Comparison of ENCODE assay signal across 8 mouse cellular contexts in the genomic region with DNA sequence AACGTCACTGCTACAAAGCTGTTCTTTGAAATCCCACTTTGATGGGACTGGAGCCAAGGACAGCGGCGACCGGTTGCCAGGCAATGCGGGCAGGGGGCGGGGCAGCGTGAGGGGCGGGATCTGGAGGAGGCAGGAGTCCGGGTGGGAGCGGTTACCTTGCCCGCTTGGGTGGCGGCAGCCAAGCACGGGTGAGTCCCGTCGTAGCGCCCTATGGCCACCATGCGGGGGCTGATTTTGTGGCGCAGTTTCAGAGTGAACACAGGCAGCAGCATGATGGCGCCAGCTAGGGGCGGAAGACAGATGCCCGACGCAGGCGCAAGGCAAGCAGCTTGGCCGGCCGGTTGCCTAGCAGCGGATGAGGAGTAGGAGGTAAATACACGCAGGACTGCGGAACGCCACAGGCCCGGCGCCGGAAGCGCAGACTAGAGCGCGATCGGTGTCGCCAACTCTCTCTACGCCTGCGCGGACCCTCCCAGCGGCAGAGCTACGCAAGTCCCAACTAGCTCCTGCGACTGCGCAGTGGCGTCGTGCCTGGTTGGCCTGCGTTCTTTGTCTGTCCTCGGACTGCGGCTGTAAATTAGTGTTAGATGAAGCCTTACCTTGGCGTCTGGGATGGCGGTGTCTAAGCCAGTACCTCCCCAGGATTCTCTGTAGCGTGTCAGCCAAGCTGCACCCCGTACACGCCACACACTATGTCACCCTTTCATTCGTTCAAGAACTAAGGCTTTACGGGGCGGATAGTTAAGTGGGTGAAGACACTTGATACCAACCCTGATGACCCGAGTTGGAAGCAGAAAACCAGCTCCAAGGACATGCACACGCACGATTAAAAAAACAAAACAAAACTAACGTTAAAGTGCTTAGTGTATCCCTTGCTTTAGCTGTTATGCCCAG. TPM values are rescaled to one million over a fixed set of nuclear protein-coding genes. Genes with fewer than 3 reads are reported as not detected.
DNase-seq lines count a peak whose midpoint lies in the region; ATAC-seq and TF ChIP-seq lines count a peak whose summit lies in the region.

A gene (minus strand): TSS at position 848 of the 894 bp plus-strand sequence.

- TF ChIP-seq POLR2A in kidney, adult 2 months (IDR thresholded peaks at IDR 0.05; ENCODE audit: low read depth, low read length): peak; percentile 98
- peak; percentile 92 for TF ChIP-seq POLR2A in spleen, adult 2 months (IDR thresholded peaks at IDR 0.05; ENCODE audit: low read depth, low read length)

- peak within 1 kb of the TSS; percentile 67 for H3K4me2 ChIP-seq in embryonic facial prominence, embryonic 13.5 days
- peak within 1 kb of the TSS; percentile 60 for H3K4me2 ChIP-seq in limb, embryonic 12.5 days
- peak within 1 kb of the TSS; percentile 53 for H3K4me2 ChIP-seq in midbrain, embryonic 15.5 days

- peaks cover 7% of the 10 kb centered on the region; the same call in 1 of the 2 replicates for H3K4me1 ChIP-seq in embryonic facial prominence, embryonic 13.5 days
- H3K4me1 ChIP-seq in kidney, adult 2 months (ENCODE audit: control insufficient read depth, insufficient read depth, low read length): no peaks in the 10 kb centered on the region
- H3K4me1 ChIP-seq in limb, embryonic 12.5 days (replicated peaks): peaks cover 7% of the 10 kb centered on the region; the same call in 1 of the 2 replicates
- H3K4me1 ChIP-seq in midbrain, embryonic 15.5 days: peaks cover 17% of the 10 kb centered on the region
- peaks cover 2% of the 10 kb centered on the region; the same call in 1 of the 2 replicates for H3K4me1 ChIP-seq in spleen, adult 2 months (ENCODE audit: control insufficient read depth, insufficient read depth, insufficient read length)

- H3K9ac ChIP-seq in embryonic facial prominence, embryonic 13.5 days: peak within 1 kb of the TSS; percentile 79
- H3K9ac ChIP-seq in limb, embryonic 12.5 days (replicated peaks): peak within 1 kb of the TSS; percentile 58
- peak within 1 kb of the TSS; percentile 61 for H3K9ac ChIP-seq in midbrain, embryonic 15.5 days

- WGBS in embryonic facial prominence, embryonic 13.5 days: under 1% methylated on average over 61 of the region's 61 CpGs
- under 1% methylated on average over 61 of the region's 61 CpGs for WGBS in kidney, adult 2 months
- WGBS in limb, embryonic 12.5 days: 1% methylated on average over 61 of the region's 61 CpGs
- WGBS in midbrain, embryonic 15.5 days: under 1% methylated on average over 61 of the region's 61 CpGs
- WGBS in spleen, adult 2 months: 3% methylated on average over 61 of the region's 61 CpGs

- no peaks in the 10 kb centered on the region for H3K9me3 ChIP-seq in embryonic facial prominence, embryonic 13.5 days
- H3K9me3 ChIP-seq in limb, embryonic 12.5 days: no peaks in the 10 kb centered on the region
- no peaks in the 10 kb centered on the region for H3K9me3 ChIP-seq in midbrain, embryonic 15.5 days

- 0 out of 2 replicates have a peak, but pooled peaks have one; percentile 12 for TF ChIP-seq CTCF in kidney, adult 2 months (conservative IDR thresholded peaks at IDR 0.05; ENCODE audit: insufficient read depth, insufficient read length, low read depth, low read length)
- TF ChIP-seq CTCF in spleen, adult 2 months (IDR thresholded peaks at IDR 0.05; ENCODE audit: extremely low read depth, insufficient read depth, insufficient read length, insufficient replicate concordance): no peak

- H3K36me3 ChIP-seq in embryonic facial prominence, embryonic 13.5 days: no peaks in the 10 kb centered on the region
- no peaks in the 10 kb centered on the region for H3K36me3 ChIP-seq in kidney, adult 2 months (ENCODE audit: control insufficient read depth, insufficient read depth, low read length)
- H3K36me3 ChIP-seq in limb, embryonic 12.5 days: no peaks in the 10 kb centered on the region
- no peaks in the 10 kb centered on the region for H3K36me3 ChIP-seq in midbrain, embryonic 15.5 days (replicated peaks)
- no peaks in the 10 kb centered on the region for H3K36me3 ChIP-seq in spleen, adult 2 months (ENCODE audit: control insufficient read depth, insufficient read depth, low read length)

- peak within 1 kb of the TSS; percentile 58 for H3K4me3 ChIP-seq in embryonic facial prominence, embryonic 13.5 days
- peak within 1 kb of the TSS; percentile 75 for H3K4me3 ChIP-seq in kidney, adult 2 months (ENCODE audit: insufficient read depth, low read depth, low read length)
- peak within 1 kb of the TSS; percentile 68 for H3K4me3 ChIP-seq in limb, embryonic 12.5 days (replicated peaks)
- peak within 1 kb of the TSS; percentile 59 for H3K4me3 ChIP-seq in midbrain, embryonic 15.5 days
- H3K4me3 ChIP-seq in spleen, adult 2 months (ENCODE audit: extremely low read depth, insufficient read depth, insufficient read length): peak within 1 kb of the TSS; percentile 86

- peak within 1 kb of the TSS; percentile 94 for H3K27ac ChIP-seq in embryonic facial prominence, embryonic 13.5 days
- peak within 1 kb of the TSS; percentile 79 for H3K27ac ChIP-seq in kidney, adult 2 months (ENCODE audit: insufficient read depth, low read depth, low read length)
- H3K27ac ChIP-seq in limb, embryonic 12.5 days: peak within 1 kb of the TSS; percentile 96
- H3K27ac ChIP-seq in midbrain, embryonic 15.5 days: peak within 1 kb of the TSS; percentile 98
- peak within 1 kb of the TSS; percentile 81 for H3K27ac ChIP-seq in spleen, adult 2 months (ENCODE audit: insufficient read depth, low read length)

- peak; percentile 99 for DNase-seq in 3134 (ENCODE audit: extremely low read depth, insufficient read length, low spot score)
- DNase-seq in adrenal gland, postnatal 36 days: peak; percentile 100
- DNase-seq in heart, adult 18-20 months: peak; percentile 99 to 100
- DNase-seq in kidney, adult 2 months: peak; percentile 99
- peak; percentile 99 to 100 for DNase-seq in spleen, adult 2 months (ENCODE audit: low read depth in 1 of 2, low spot score in 2 of 2)

- peaks cover 2% of the 10 kb centered on the region; the same call in 1 of the 2 replicates for H3K27me3 ChIP-seq in embryonic facial prominence, embryonic 13.5 days
- no peaks in the 10 kb centered on the region for H3K27me3 ChIP-seq in kidney, adult 2 months (replicated peaks; ENCODE audit: control insufficient read depth, insufficient read depth, low read length)
- H3K27me3 ChIP-seq in limb, embryonic 12.5 days: no peaks in the 10 kb centered on the region
- no peaks in the 10 kb centered on the region for H3K27me3 ChIP-seq in midbrain, embryonic 15.5 days (replicated peaks)
- H3K27me3 ChIP-seq in spleen, adult 2 months (ENCODE audit: control insufficient read depth, insufficient read depth, low read length): no peaks in the 10 kb centered on the region

- peak; percentile 99 for ATAC-seq in embryonic facial prominence, embryonic 13.5 days (ENCODE audit: insufficient number of reproducible peaks, insufficient read depth, low FRiP score, low TSS enrichment, low read depth)
- ATAC-seq in limb, embryonic 12.5 days (ENCODE audit: insufficient number of reproducible peaks, insufficient read depth, low FRiP score, low TSS enrichment, low read depth): peak; percentile 100
- ATAC-seq in midbrain, embryonic 15.5 days (replicated peaks): peak; percentile 99

RNA-seq across cellular contexts. Expression of the gene that starts here (rescaled TPM):
- total RNA-seq in adrenal gland, postnatal 36 days (2021): 10 to 100 TPM; 16.6 to 21.2 TPM
- 16.0 and 16.3 TPM in 2 replicates for polyA plus RNA-seq in embryonic facial prominence, embryonic 13.5 days (2015; fragmentation: Nextera tagmentation; extraction: Ambion mirVana)
- total RNA-seq in heart, adult 18-20 months (2021): 10 to 100 TPM in 1 of 2 experiments, 1 to 10 TPM in 1; 7.6 to 10.1 TPM
- 31.3 and 31.4 TPM in 2 replicates for polyA plus RNA-seq in kidney, adult 2 months (2012; rRNA removed)
- 12.5 and 15.3 TPM in 2 replicates for polyA plus RNA-seq in limb, embryonic 12.5 days (2016; fragmentation: Nextera tagmentation; extraction: Ambion mirVana)
- 25.0 and 26.9 TPM in 2 replicates for polyA plus RNA-seq in midbrain, embryonic 15.5 days (2015; fragmentation: Nextera tagmentation; extraction: Ambion mirVana)
- 11.3 and 12.1 TPM in 2 replicates for polyA plus RNA-seq in spleen, adult 2 months (2012; rRNA removed)

Comparison
In these comparisons a context has a peak if more than half of its experiments do, and no peak if none do; other contexts are left out.
1. Peak in every context shown above with its lines: DNase-seq, ATAC-seq, H3K4me3 ChIP-seq and H3K27ac ChIP-seq.